Mouse (Mus musculus): ENCODE data around the gene Pkd1l1. TPM values are rescaled to one million over a fixed set of nuclear protein-coding genes. Genes with fewer than 3 reads are reported as not detected.

The Pkd1l1 gene
- total and polyA plus RNA-seq, 3 experiments: not detected

- DNase-seq (ENCODE audit: extremely low read depth): no peak
- peaks cover 88% of the 10 kb centered on the region for H3K27me3 ChIP-seq (replicated peaks)
- H3K9me3 ChIP-seq (replicated peaks; ENCODE audit: low read length): no peaks in the 10 kb centered on the region
- H3K4me1 ChIP-seq (ENCODE audit: control insufficient read depth in 1 of 2, insufficient read depth in 2 of 2): no peaks in the 10 kb centered on the region
- in situ Hi-C loops (cut with MboI; ENCODE audit: low pct_ligation_motif_present, low pct_unique_long_range_greater_than_20kb, low sequenced_read_pairs): no loop called here
- no peak overlapping the region for H3K4me3 ChIP-seq (replicated peaks in 1 of 3; ENCODE audit: low read depth in 2 of 3, low read length in 2 of 3, poor library complexity in 1 of 3)
- no peak for TF ChIP-seq HCFC1 (IDR thresholded peaks at IDR 0.05; ENCODE audit: low read depth, low read length)
- TF ChIP-seq NRF1 (IDR thresholded peaks at IDR 0.05; ENCODE audit: low read depth, low read length): no peak
- TF ChIP-seq RCOR1 (conservative IDR thresholded peaks at IDR 0.05; ENCODE audit: low read depth, low read length): no peak
- TF ChIP-seq ZNF384 (IDR thresholded peaks at IDR 0.05; ENCODE audit: low read depth, low read length): no peak
- TF ChIP-seq TBP (conservative IDR thresholded peaks at IDR 0.05; ENCODE audit: low read depth, low read length): no peak
- no peak for TF ChIP-seq SIN3A (IDR thresholded peaks at IDR 0.05; ENCODE audit: low read length)
- TF ChIP-seq ZC3H11A (IDR thresholded peaks at IDR 0.05; ENCODE audit: low read depth, low read length): no peak
- H3K9ac ChIP-seq (ENCODE audit: insufficient read depth, low read depth): no peak overlapping the region
- dilution Hi-C loops (cut with MboI; ENCODE audit: extremely low pct_ligation_motif_present, extremely low pct_unique_long_range_greater_than_20kb, low sequenced_read_pairs): loop anchor here (25.0 kb wide), 1 partner anchor 159 kb away; no protein-coding TSS in a partner anchor
- H3K79me2 ChIP-seq (replicated peaks; ENCODE audit: control insufficient read depth, extremely low read depth, insufficient read depth, poor library complexity, severe bottlenecking): no peaks in the 10 kb centered on the region
- H3K27ac ChIP-seq (ENCODE audit: insufficient read depth, low read depth): no peak overlapping the region
- H3K36me3 ChIP-seq (replicated peaks in 1 of 2; ENCODE audit: control insufficient read depth in 1 of 2, insufficient read depth in 1 of 2, low read length in 1 of 2): no peaks in the 10 kb centered on the region
- no peak overlapping the region for H3K4me2 ChIP-seq (ENCODE audit: insufficient read depth, low read depth, poor library complexity, severe bottlenecking)
Measured at GRCm38 (mm10) chr11:8978154-8978553, 5.1 kb upstream of the Pkd1l1 start.

- Histone ChIP-seq H3K79me2 (replicated peaks; ENCODE audit: control insufficient read depth, extremely low read depth, insufficient read depth, poor library complexity, severe bottlenecking) (no peaks in the 10 kb centered on the region), H3K4me2 (ENCODE audit: insufficient read depth, low read depth, poor library complexity, severe bottlenecking) (no peak overlapping the region), H3K4me1 (ENCODE audit: control insufficient read depth in 1 of 2, insufficient read depth in 2 of 2) (no peaks in the 10 kb centered on the region), H3K27ac (ENCODE audit: insufficient read depth, low read depth) (no peak overlapping the region), H3K9me3 (replicated peaks; ENCODE audit: low read length) (no peaks in the 10 kb centered on the region), H3K36me3 (replicated peaks in 1 of 2; ENCODE audit: control insufficient read depth in 1 of 2, insufficient read depth in 1 of 2, low read length in 1 of 2) (no peaks in the 10 kb centered on the region), H3K9ac (ENCODE audit: insufficient read depth, low read depth) (no peak overlapping the region), H3K27me3 (replicated peaks) (peaks cover 85% of the 10 kb centered on the region), H3K4me3 (replicated peaks in 1 of 3; ENCODE audit: low read depth in 2 of 3, low read length in 2 of 3, poor library complexity in 1 of 3) (no peak overlapping the region)
- TF ChIP-seq TCF12 (IDR thresholded peaks at IDR 0.05; ENCODE audit: low read depth, low read length): no peak
- TF ChIP-seq ETS1 (conservative IDR thresholded peaks at IDR 0.05; ENCODE audit: low read depth, low read length): no peak
- TF ChIP-seq EP300 (IDR thresholded peaks at IDR 0.05; ENCODE audit: low read length): no peak
- no peak for TF ChIP-seq ELF1 (IDR thresholded peaks at IDR 0.05; ENCODE audit: low read depth, low read length)
- no peak for TF ChIP-seq JUND (conservative IDR thresholded peaks at IDR 0.05; ENCODE audit: low read depth, low read length)
- no peak for TF ChIP-seq JUN (IDR thresholded peaks at IDR 0.05; ENCODE audit: insufficient read depth, low read depth, low read length)
- no peak for TF ChIP-seq HCFC1 (IDR thresholded peaks at IDR 0.05; ENCODE audit: low read depth, low read length)
- dilution Hi-C loops (cut with MboI; ENCODE audit: extremely low pct_ligation_motif_present, extremely low pct_unique_long_range_greater_than_20kb, low sequenced_read_pairs): no loop called here
- in situ Hi-C loops (cut with MboI; ENCODE audit: low pct_ligation_motif_present, low pct_unique_long_range_greater_than_20kb, low sequenced_read_pairs): no loop called here
- DNase-seq (ENCODE audit: extremely low read depth): no peak
Measured at GRCm38 (mm10) chr11:8972093-8972492, 973 bp downstream of the Pkd1l1 start.

- Histone ChIP-seq H3K36me3 (replicated peaks in 1 of 2; ENCODE audit: control insufficient read depth in 1 of 2, insufficient read depth in 1 of 2, low read length in 1 of 2) (no peaks in the 10 kb centered on the region), H3K79me2 (replicated peaks; ENCODE audit: control insufficient read depth, extremely low read depth, insufficient read depth, poor library complexity, severe bottlenecking) (no peaks in the 10 kb centered on the region), H3K9me3 (replicated peaks; ENCODE audit: low read length) (no peaks in the 10 kb centered on the region), H3K4me2 (ENCODE audit: insufficient read depth, low read depth, poor library complexity, severe bottlenecking) (no peak overlapping the region), H3K4me3 (replicated peaks in 1 of 3; ENCODE audit: low read depth in 2 of 3, low read length in 2 of 3, poor library complexity in 1 of 3) (no peak overlapping the region), H3K4me1 (ENCODE audit: control insufficient read depth in 1 of 2, insufficient read depth in 2 of 2) (no peaks in the 10 kb centered on the region), H3K27me3 (replicated peaks) (peaks cover 85% of the 10 kb centered on the region), H3K27ac (ENCODE audit: insufficient read depth, low read depth) (no peak overlapping the region), H3K9ac (ENCODE audit: insufficient read depth, low read depth) (no peak overlapping the region)
- dilution Hi-C loops (cut with MboI; ENCODE audit: extremely low pct_ligation_motif_present, extremely low pct_unique_long_range_greater_than_20kb, low sequenced_read_pairs) (no loop called here), in situ Hi-C loops (cut with MboI; ENCODE audit: low pct_ligation_motif_present, low pct_unique_long_range_greater_than_20kb, low sequenced_read_pairs) (no loop called here)
- TF ChIP-seq ZKSCAN1 (IDR thresholded peaks at IDR 0.05; ENCODE audit: borderline replicate concordance, low read depth, low read length) (no peak), NELFE (IDR thresholded peaks at IDR 0.05; ENCODE audit: low read depth, low read length) (no peak), MAFK (IDR thresholded peaks at IDR 0.05; ENCODE audit: insufficient replicate concordance, low read length) (no peak), MAZ (IDR thresholded peaks at IDR 0.05; ENCODE audit: low read depth, low read length) (no peak), CTCF (conservative IDR thresholded peaks at IDR 0.05 in 1 of 2, IDR thresholded peaks at IDR 0.05 in 1 of 2; ENCODE audit: low read depth in 2 of 2, low read length in 2 of 2) (no peak), POLR2A (IDR thresholded peaks at IDR 0.05; ENCODE audit: low read depth, low read length) (no peak), TCF12 (IDR thresholded peaks at IDR 0.05; ENCODE audit: low read depth, low read length) (no peak), JUN (IDR thresholded peaks at IDR 0.05; ENCODE audit: insufficient read depth, low read depth, low read length) (no peak), NRF1 (IDR thresholded peaks at IDR 0.05; ENCODE audit: low read depth, low read length) (no peak), TBP (conservative IDR thresholded peaks at IDR 0.05; ENCODE audit: low read depth, low read length) (no peak), BHLHE40 (IDR thresholded peaks at IDR 0.05; ENCODE audit: low read depth, low read length) (no peak)
- DNase-seq (ENCODE audit: extremely low read depth): no peak
Measured at GRCm38 (mm10) chr11:8970509-8970908, 2.6 kb downstream of the Pkd1l1 start.

Data from CH12.LX (cell line).